Mouse (Mus musculus) frontal cortex, adult 2 months (tissue): ENCODE data around the gene Rbm34. TPM values are rescaled to one million over a fixed set of nuclear protein-coding genes. Genes with fewer than 3 reads are reported as not detected.

Experiments
- DNase-seq, 2 experiments: peaks; one replicate each; pipeline ENCODE4 v3.0.0; 2022; ENCODE audit warnings: low spot score in 1 of 2; ENCODE audit errors: extremely low spot score in 1 of 2
- polyA plus RNA-seq: library from polyadenylated mRNA; depleted of rRNA; stranded (reverse); fragments of >200 nt; gene quantifications from 2 replicates; pipeline ENCODE4 v1.2.3, GENCODE M21; 2012

Rbm34 gene
- polyA plus RNA-seq, 1 experiment, result 11.6 TPM

GRCm38 (mm10) chr8:126962871-126963270 lies 8.0 kb downstream of the Rbm34 start:
- no peak for DNase-seq

- DNase-seq, result peak; percentile 30 to 67
Observed at GRCm38 (mm10) chr8:126961516-126961915, 9.4 kb downstream of the Rbm34 start.

GRCm38 (mm10) chr8:126951900-126952636 lies 18.8 kb downstream of the Rbm34 start:
- no peak for DNase-seq

GRCm38 (mm10) chr8:126949527-126949926 lies 21.3 kb downstream of the Rbm34 start:
- DNase-seq, result no peak

GRCm38 (mm10) chr8:126946444-126946843 lies 24.4 kb downstream of the Rbm34 start:
- no peak for DNase-seq

- DNase-seq, result peak; percentile 92 to 97
Observed at GRCm38 (mm10) chr8:126945730-126946163, 25.1 kb downstream of the Rbm34 start, which contains the start of gene Tomm20. Gene Tomm20 (minus strand): TSS chr8:126945844.

GRCm38 (mm10) chr8:126944781-126945691 lies 25.8 kb downstream of the Rbm34 start:
- DNase-seq, result peak in 1 of 2 experiments; percentile 63

GRCm38 (mm10) chr8:126943565-126943964 lies 27.3 kb downstream of the Rbm34 start:
- DNase-seq, result no peak

- DNase-seq, result no peak
Observed at GRCm38 (mm10) chr8:126937337-126937736, 33.5 kb downstream of the Rbm34 start.

GRCm38 (mm10) chr8:126935932-126936331 lies 34.9 kb downstream of the Rbm34 start:
- no peak for DNase-seq

GRCm38 (mm10) chr8:126935387-126935786 lies 35.5 kb downstream of the Rbm34 start:
- no peak for DNase-seq

- no peak for DNase-seq
Observed at GRCm38 (mm10) chr8:126932656-126933055, 38.2 kb downstream of the Rbm34 start.

- no peak for DNase-seq
Observed at GRCm38 (mm10) chr8:126932249-126932648, 38.6 kb downstream of the Rbm34 start.

GRCm38 (mm10) chr8:126931720-126932119 lies 39.2 kb downstream of the Rbm34 start:
- DNase-seq, result no peak

- peak; percentile 36 to 87 for DNase-seq
Observed at GRCm38 (mm10) chr8:126929607-126930161, 41.2 kb downstream of the Rbm34 start.

GRCm38 (mm10) chr8:126928755-126929505 lies 41.9 kb downstream of the Rbm34 start:
- DNase-seq, result no peak

- no peak for DNase-seq
Observed at GRCm38 (mm10) chr8:126928028-126928427, 42.8 kb downstream of the Rbm34 start.

- no peak for DNase-seq
Observed at GRCm38 (mm10) chr8:126927058-126927457, 43.8 kb downstream of the Rbm34 start.

GRCm38 (mm10) chr8:126922981-126923380 lies 47.9 kb downstream of the Rbm34 start:
- no peak for DNase-seq

GRCm38 (mm10) chr8:126921432-126921831 lies 49.4 kb downstream of the Rbm34 start:
- DNase-seq, result no peak
